Mouse (Mus musculus) activated CD4-positive, CD25-positive, alpha-beta regulatory T cell, adult 9 weeks (primary cell): Measurements from ENCODE around the gene Ankrd52. TPM values are rescaled to one million over a fixed set of nuclear protein-coding genes. Genes with fewer than 3 reads are reported as not detected.

Source experiments
- polyA plus RNA-seq: library from polyadenylated mRNA; unstranded; fragments of 100-300 nt; shearing (Covaris generic); gene quantifications from one replicate; pipeline ENCODE4 v1.2.1, GENCODE M21; 2017

Ankrd52 gene
- polyA plus RNA-seq, result 2.6 TPM

DNA sequence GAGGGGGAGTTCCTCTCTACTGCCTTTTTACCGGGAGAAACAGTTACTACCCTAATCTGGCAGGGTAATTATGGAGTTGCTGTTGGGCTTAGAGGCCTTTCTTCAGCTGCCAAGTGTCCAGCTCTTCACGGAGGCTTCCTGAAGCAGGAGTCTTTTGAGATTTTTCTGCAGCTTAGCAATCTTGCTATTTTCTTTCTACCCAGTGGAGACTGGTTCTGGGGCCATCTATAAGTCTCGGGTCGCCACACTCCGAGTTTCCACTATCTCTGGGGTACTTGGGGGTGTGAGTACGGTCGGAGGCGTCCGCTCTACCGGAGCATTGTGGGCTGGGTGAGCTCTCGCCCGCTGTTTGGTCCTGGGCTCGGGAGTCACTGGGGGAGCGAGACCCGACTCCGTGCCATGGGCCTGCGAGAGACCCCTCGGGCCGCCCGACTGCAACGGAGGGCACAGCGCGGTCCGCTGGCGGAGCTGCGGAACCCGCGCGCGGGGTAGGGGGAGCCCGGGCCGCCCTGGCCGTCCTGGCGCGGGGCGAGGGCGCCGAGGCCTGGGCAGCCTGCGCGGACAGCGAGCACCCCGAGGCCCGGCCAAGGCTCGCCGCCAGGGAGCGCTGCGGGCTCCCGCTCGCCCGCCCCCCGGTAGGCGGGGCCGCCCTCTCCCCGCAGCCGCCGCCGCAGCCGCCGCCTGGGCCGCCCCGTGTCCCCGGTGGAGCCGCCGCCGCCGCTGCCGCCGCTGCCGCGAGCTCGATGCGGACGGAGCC is at the start of gene Ankrd52:
TSS of gene Ankrd52 (plus strand) at position 661 of the 757 bp plus-strand sequence.

DNA sequence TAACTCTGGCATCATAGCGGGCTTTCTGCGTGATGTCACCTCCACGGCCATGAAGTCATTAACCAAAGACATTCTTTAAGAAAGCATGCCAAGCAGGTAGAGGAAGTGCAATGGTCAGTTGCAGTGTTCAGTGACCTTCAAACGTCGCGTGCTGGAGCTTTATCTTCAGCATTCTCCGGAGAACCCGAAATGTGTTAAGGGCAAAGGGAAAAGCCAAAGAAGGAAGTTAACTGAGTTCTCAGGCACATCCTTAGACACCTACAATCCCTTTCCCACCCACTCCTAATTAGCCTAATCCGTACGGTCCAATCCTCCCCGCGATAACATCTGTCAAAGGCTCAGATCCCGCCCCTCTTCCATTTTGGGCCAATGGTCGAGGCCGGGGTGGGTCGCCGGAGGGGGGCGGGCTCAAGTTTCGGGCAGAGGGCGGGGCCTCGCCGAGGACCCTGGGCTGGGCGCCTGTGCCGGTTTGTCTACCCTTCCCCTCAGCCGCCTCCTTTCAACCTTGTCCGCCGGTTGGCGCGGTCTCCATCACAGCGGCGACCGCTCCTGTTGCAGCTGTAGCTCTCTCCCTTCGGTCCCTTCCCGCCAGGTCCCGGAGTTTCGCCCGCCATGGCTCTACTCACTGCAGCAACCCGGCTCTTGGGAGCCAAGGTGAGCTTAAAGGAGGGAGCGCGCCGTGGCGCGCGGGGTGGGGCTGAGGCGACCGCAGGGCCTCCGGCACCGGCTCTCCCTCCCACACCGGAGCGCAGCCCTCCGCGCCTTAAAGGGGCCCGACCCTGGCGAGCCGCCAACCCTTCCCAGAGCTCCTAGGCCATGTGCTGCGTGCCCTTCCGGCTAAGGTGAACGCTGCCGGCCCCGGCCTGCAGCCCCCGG is 39.4 kb upstream of the Ankrd52 start, which contains the start of gene Cs:
TSS of gene Cs (plus strand) at position 429 of the 876 bp plus-strand sequence.

DNA sequence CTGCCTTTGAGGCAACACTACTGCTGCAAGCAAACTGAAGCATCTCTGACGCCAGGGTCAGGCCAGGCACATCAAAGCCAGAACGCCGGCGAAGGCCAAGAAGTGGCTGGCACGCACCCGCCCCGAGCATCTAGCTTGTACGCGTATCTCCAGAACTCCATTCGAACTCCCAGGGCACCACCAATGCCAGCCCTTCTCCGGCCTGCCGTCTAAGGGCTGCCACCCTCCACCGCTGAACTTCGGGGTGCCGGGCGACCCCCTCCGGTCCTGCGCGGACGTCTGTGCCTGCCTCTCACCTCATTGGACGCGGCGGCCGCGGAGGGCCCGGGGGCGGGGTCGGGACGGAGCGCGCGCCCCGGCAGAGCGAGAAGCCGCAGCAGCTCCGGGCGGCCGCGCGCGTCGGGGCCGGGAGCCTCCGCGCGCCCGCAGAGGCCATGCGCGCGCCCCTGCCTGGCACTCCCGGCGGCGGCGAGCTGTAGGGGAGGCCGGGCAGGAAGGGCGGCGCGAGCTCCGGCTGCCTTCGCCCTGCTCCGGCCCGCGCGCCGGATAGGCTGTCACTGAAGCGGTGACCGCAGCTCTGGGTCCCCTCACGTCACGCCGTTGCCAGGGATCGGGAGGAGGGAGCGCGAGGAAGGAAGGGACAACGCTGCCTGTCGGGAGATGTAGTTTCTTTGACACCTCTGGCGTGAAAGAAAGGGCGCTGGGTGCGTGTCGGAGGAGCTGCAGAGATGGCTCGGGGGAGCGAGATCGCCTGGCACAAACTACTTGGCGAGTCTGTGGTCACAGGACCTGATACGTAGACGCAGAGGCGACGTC is 8.3 kb upstream of the Ankrd52 start, which contains the start of gene Coq10a:
TSS of gene Coq10a (minus strand) at position 596 of the 816 bp plus-strand sequence.

DNA sequence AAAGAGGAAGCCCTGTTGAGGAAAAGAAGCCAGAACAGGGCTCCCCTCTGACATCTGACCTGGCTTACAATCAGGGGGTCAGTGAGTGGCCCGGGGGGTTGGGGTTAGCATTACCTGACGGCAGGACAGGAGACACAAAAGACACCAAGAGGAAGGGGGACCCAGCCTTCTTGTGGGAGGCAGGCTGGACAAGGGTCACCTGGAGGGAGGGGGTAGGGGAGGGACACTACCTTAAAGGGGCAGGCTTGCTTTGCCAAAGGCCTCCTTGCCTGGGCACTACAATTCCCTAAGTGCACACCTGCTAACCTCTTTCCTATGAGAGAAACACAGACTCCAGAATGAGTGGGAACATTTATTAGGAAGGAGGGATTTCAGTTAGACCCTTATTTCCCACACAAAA is 24.1 kb downstream of the Ankrd52 start, which contains the start of gene Slc39a5:
TSS of gene Slc39a5 (minus strand) at position 174 of the 400 bp plus-strand sequence.

DNA sequence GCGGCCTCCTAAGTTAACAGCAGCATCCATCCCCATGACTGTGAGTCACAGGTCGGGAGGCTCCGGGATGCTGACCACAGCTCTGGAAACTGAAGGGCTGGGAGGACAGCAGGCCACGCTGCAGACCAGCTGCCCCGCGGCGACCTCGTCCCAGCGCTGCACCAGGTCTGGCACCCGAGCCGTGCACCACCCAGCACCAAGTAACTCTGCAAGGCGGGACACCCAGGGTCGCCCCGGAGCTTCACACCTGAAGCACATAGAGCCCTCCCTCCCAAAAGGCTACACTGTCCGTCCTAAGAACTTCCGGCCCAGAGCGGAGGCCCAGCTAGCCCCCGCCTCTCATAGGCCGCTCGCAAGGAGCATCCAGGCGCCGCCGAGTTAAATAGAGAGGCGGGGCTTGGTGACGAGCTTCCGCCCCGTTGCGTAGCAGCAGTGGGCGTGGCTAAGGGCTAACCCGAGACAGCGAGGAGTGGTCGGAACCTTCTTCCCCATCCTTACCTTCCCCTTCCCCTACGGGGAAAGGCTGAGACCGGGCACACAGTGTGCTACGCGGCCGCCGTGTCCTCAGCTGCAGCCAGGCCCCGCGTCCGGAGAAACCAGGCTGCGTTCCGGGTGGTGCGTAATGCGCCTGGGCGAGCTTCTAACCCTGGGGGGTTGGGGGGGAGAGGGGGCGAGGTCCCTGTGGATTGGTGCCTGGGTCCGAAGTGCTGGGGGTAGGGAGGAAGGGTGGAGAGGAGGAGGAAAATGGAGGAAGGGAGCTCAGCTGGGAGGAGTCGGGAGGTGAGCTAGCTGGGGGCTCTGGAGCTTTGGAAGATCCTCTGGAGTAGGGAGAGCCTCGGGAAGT is 34.5 kb downstream of the Ankrd52 start, which contains the start of the genes Nabp2 and Rnf41:
TSS of gene Nabp2 (minus strand) at position 282 of the 844 bp plus-strand sequence.
TSS of gene Rnf41 (plus strand) at position 447 of the 844 bp plus-strand sequence.

Other genes with a start within 250 kb of the Ankrd52 start
- 36.9 TPM for gene Rbms2, start 196.8 kb upstream of the Ankrd52 start, polyA plus RNA-seq
- gene Gls2, start 182.7 kb upstream of the Ankrd52 start, polyA plus RNA-seq, result 0.23 TPM
- 15.9 TPM for gene Spryd4, start 165.3 kb upstream of the Ankrd52 start, polyA plus RNA-seq
- gene Mip, start 151.3 kb upstream of the Ankrd52 start, polyA plus RNA-seq, result not detected
- gene Timeless, start 145.1 kb upstream of the Ankrd52 start, polyA plus RNA-seq, result 25.1 TPM
- not detected for gene Apon, start 123.0 kb upstream of the Ankrd52 start, polyA plus RNA-seq
- gene Apof, start 108.4 kb upstream of the Ankrd52 start, polyA plus RNA-seq, result not detected
- gene Stat2, start 106.6 kb upstream of the Ankrd52 start, polyA plus RNA-seq, result 100 TPM
- gene Il23a, start 78.4 kb upstream of the Ankrd52 start, polyA plus RNA-seq, result not detected
- gene Pan2, start 73.8 kb upstream of the Ankrd52 start, polyA plus RNA-seq, result 45.1 TPM
- gene Cnpy2, start 54.7 kb upstream of the Ankrd52 start, polyA plus RNA-seq, result 156 TPM
- gene Cs, start 39.4 kb upstream of the Ankrd52 start, polyA plus RNA-seq, result 181 TPM
- 12.2 TPM for gene Coq10a, start 8.1 kb upstream of the Ankrd52 start, polyA plus RNA-seq
- gene Slc39a5, start 24.1 kb downstream of the Ankrd52 start, polyA plus RNA-seq, result 0.13 TPM
- 128 TPM for gene Nabp2, start 34.4 kb downstream of the Ankrd52 start, polyA plus RNA-seq
- gene Rnf41, start 34.5 kb downstream of the Ankrd52 start, polyA plus RNA-seq, result 47.8 TPM
- 131 TPM for gene Smarcc2, start 82.1 kb downstream of the Ankrd52 start, polyA plus RNA-seq
- gene Myl6, start 117.0 kb downstream of the Ankrd52 start, polyA plus RNA-seq, result 1,659 TPM
- 3.1 TPM for gene Myl6b, start 121.6 kb downstream of the Ankrd52 start, polyA plus RNA-seq
- 182 TPM for gene Esyt1, start 148.8 kb downstream of the Ankrd52 start, polyA plus RNA-seq
- gene Zc3h10, start 170.7 kb downstream of the Ankrd52 start, polyA plus RNA-seq, result 26.0 TPM
- gene Rpl41, start 172.2 kb downstream of the Ankrd52 start, polyA plus RNA-seq, result 3,120 TPM
- 35.9 TPM for gene Pa2g4, start 188.9 kb downstream of the Ankrd52 start, polyA plus RNA-seq
- 11.3 TPM for gene Erbb3, start 212.5 kb downstream of the Ankrd52 start, polyA plus RNA-seq
- gene Rps26, start 249.6 kb downstream of the Ankrd52 start, polyA plus RNA-seq, result 829 TPM